Mouse (Mus musculus): ENCODE measurements around the gene Spi1.
"Not testable (repeated sequence)": the region's sequence is repeated elsewhere in the genome, so short reads cannot be mapped to it uniquely, and the experiment has no call there.

Spi1 gene

GRCm38 (mm10) chr2:91081775-91082695, at the start of gene Spi1:
Gene Spi1, plus strand, starts transcription at chr2:91082390.
- DNase-seq (ENCODE audit: low read depth, low spot score), result no peak

GRCm38 (mm10) chr2:91033000-91033399, 49.2 kb upstream of the Spi1 start:
- DNase-seq (ENCODE audit: low read depth, low spot score), result no peak

- peak; percentile 86 for DNase-seq (ENCODE audit: low read depth, low spot score)
Measured at GRCm38 (mm10) chr2:91035385-91035784, 46.8 kb upstream of the Spi1 start, which contains the start of gene Rapsn. Gene Rapsn, plus strand, starts transcription at chr2:91035620.

- DNase-seq (ENCODE audit: low read depth, low spot score), result no peak
Measured at GRCm38 (mm10) chr2:91041786-91042185, 40.4 kb upstream of the Spi1 start.

GRCm38 (mm10) chr2:91042651-91043398, 39.4 kb upstream of the Spi1 start:
- no peak for DNase-seq (ENCODE audit: low read depth, low spot score)

- no peak for DNase-seq (ENCODE audit: low read depth, low spot score)
Measured at GRCm38 (mm10) chr2:91044727-91045126, 37.5 kb upstream of the Spi1 start.

GRCm38 (mm10) chr2:91045805-91046204, 36.4 kb upstream of the Spi1 start:
- DNase-seq (ENCODE audit: low read depth, low spot score), result not testable (repeated sequence)

GRCm38 (mm10) chr2:91047359-91047758, 34.8 kb upstream of the Spi1 start:
- DNase-seq (ENCODE audit: low read depth, low spot score), result no peak

GRCm38 (mm10) chr2:91051917-91052316, 30.3 kb upstream of the Spi1 start:
- no peak for DNase-seq (ENCODE audit: low read depth, low spot score)

- DNase-seq (ENCODE audit: low read depth, low spot score), result no peak
Measured at GRCm38 (mm10) chr2:91052752-91053151, 29.4 kb upstream of the Spi1 start.

GRCm38 (mm10) chr2:91053181-91053933, 28.8 kb upstream of the Spi1 start:
- no peak for DNase-seq (ENCODE audit: low read depth, low spot score)

- peak; percentile 88 for DNase-seq (ENCODE audit: low read depth, low spot score)
Measured at GRCm38 (mm10) chr2:91053934-91054382, 28.2 kb upstream of the Spi1 start, which contains the start of gene Psmc3. Gene Psmc3, plus strand, starts transcription at chr2:91054009.

GRCm38 (mm10) chr2:91058435-91058834, 23.8 kb upstream of the Spi1 start:
- DNase-seq (ENCODE audit: low read depth, low spot score), result no peak

GRCm38 (mm10) chr2:91059376-91059775, 22.8 kb upstream of the Spi1 start:
- DNase-seq (ENCODE audit: low read depth, low spot score), result no peak

- no peak for DNase-seq (ENCODE audit: low read depth, low spot score)
Measured at GRCm38 (mm10) chr2:91060544-91061355, 21.4 kb upstream of the Spi1 start.

GRCm38 (mm10) chr2:91061849-91062481, 20.2 kb upstream of the Spi1 start:
- no peak for DNase-seq (ENCODE audit: low read depth, low spot score)

GRCm38 (mm10) chr2:91062779-91063606, 19.2 kb upstream of the Spi1 start:
- DNase-seq (ENCODE audit: low read depth, low spot score), result no peak

GRCm38 (mm10) chr2:91064211-91064610, 18.0 kb upstream of the Spi1 start:
- no peak for DNase-seq (ENCODE audit: low read depth, low spot score)

- DNase-seq (ENCODE audit: low read depth, low spot score), result no peak
Measured at GRCm38 (mm10) chr2:91065544-91065943, 16.6 kb upstream of the Spi1 start.

Measured in skeletal muscle tissue, adult 2 months (tissue).